Mouse (Mus musculus): Measurements from ENCODE around the gene Slit3.

DNA sequence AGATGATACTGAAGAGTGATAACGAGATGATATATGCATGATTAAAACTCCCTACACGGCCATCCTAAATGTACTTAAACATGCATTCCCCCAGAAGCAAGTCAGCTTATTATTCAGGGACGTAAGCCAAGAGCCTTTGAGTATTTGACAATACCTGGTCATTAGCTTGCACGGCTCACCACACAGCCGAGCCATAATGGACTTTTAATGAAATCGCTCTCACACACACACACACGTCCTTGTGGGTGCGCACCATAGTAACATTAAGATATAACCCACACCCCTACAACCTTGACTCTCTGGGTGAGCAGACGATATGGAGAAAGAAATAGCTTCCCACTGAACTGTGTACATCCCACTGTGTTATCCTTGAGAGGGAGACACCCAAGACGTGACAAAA lies 82.6 kb downstream of the Slit3 start:
- TF ChIP-seq CTCF (IDR thresholded peaks at IDR 0.05 in 2 of 3, conservative IDR thresholded peaks at IDR 0.05 in 1 of 3; ENCODE audit: control insufficient read depth in 1 of 3, insufficient read depth in 1 of 3, low read depth in 2 of 3, low read length in 3 of 3, poor library complexity in 1 of 3, severe bottlenecking in 1 of 3) (no peak), GABPA (IDR thresholded peaks at IDR 0.05; ENCODE audit: low read depth, low read length) (no peak), ZKSCAN1 (IDR thresholded peaks at IDR 0.05; ENCODE audit: low read depth, low read length) (no peak), EP300 (IDR thresholded peaks at IDR 0.05; ENCODE audit: low read depth in 1 of 2, low read length in 2 of 2) (no peak), RAD21 (IDR thresholded peaks at IDR 0.05; ENCODE audit: low read depth, low read length) (no peak), POLR2A (IDR thresholded peaks at IDR 0.05; ENCODE audit: control insufficient read depth in 1 of 2, insufficient read depth in 1 of 2, low read depth in 1 of 2, low read length in 2 of 2, poor library complexity in 1 of 2) (no peak), MAX (IDR thresholded peaks at IDR 0.05; ENCODE audit: low read length) (no peak), GATA1 (IDR thresholded peaks at IDR 0.05; ENCODE audit: low read depth, low read length) (no peak), RCOR1 (IDR thresholded peaks at IDR 0.05; ENCODE audit: low read depth, low read length) (no peak)

Measured in MEL (cell line).